Mouse (Mus musculus) kidney, postnatal 0 days (tissue): ENCODE measurements at regions not wholly inside any gene's neighbourhood (a gene's known extent, or its start where the extent isn't known, plus 50 kb on each side); places are given as distances from the start of the nearest gene placed in this dataset.

Experiments
- ATAC-seq: fragments of 200-750 bp; cut with Nextera tagmentation; replicated peaks from 2 replicates; pipeline ENCODE4 v1.8.0; 2017; ENCODE audit warnings: low read depth, moderate number of reproducible peaks, moderate TSS enrichment, moderate library complexity; ENCODE audit not compliant: low FRiP score
- DNase-seq: peaks from one replicate; pipeline ENCODE4 v3.0.0-alpha.2; 2016; ENCODE audit warnings: low spot score
- H3K27ac ChIP-seq: fragments of 300-500 bp; sonication (generic); 2 replicates; pipeline ENCODE4 v1.5.1; 2014; ENCODE audit warnings: mild to moderate bottlenecking
- H3K27me3 ChIP-seq: fragments of 300-500 bp; sonication (generic); 2 replicates; pipeline ENCODE4 v1.6.1; 2014; ENCODE audit warnings: low read length, mixed read lengths; ENCODE audit not compliant: insufficient read depth
- H3K36me3 ChIP-seq: fragments of 300-500 bp; sonication (generic); 2 replicates; pipeline ENCODE4 v1.6.1; 2014; ENCODE audit warnings: low read length, mixed read lengths; ENCODE audit not compliant: insufficient read depth
- H3K4me1 ChIP-seq: fragments of 300-500 bp; sonication (generic); replicated peaks from 2 replicates; pipeline ENCODE4 v1.6.1; 2014; ENCODE audit warnings: antibody characterized with exemption, low read length, mixed read lengths; ENCODE audit not compliant: insufficient read depth
- H3K4me2 ChIP-seq: fragments of 300-500 bp; sonication (generic); 2 replicates; pipeline ENCODE4 v1.6.1; 2014; ENCODE audit warnings: mild to moderate bottlenecking, low read length, moderate library complexity, mixed read lengths
- H3K4me3 ChIP-seq: fragments of 300-500 bp; sonication (generic); replicated peaks from 2 replicates; pipeline ENCODE4 v1.5.1; 2014; ENCODE audit warnings: low read depth, low read length
- H3K9ac ChIP-seq: fragments of 300-500 bp; sonication (generic); 2 replicates; pipeline ENCODE4 v1.6.1; 2014; ENCODE audit warnings: low read depth, low read length
- H3K9me3 ChIP-seq: fragments of 300-500 bp; sonication (generic); replicated peaks from 2 replicates; pipeline ENCODE4 v1.6.1; 2016; ENCODE audit warnings: low read length, inconsistent platforms, mixed read lengths
- CTCF ChIP-seq: IDR thresholded peaks from 2 replicates; pipeline ENCODE4 v1.5.1; 2016; ENCODE audit warnings: antibody characterized with exemption, low read depth, mild to moderate bottlenecking, moderate library complexity
- WGBS: fragments of 180-500 bp; shearing (Covaris S2); extraction: QIAGEN DNeasy Blood & Tissue Kit; methylation state at CpG from one replicate; pipeline ENCODE4 v1.1.7; 2014; 5-methylcytosine and 5-hydroxymethylcytosine counted together

- H3K9me3 ChIP-seq: no peaks in the 10 kb centered on the region
- ATAC-seq (no peak), DNase-seq (no peak)
- no peaks in the 10 kb centered on the region for H3K36me3 ChIP-seq
- WGBS: 24% methylated on average over 2 of the region's 2 CpGs
- no peaks in the 10 kb centered on the region for H3K27me3 ChIP-seq
- no peak overlapping the region for H3K4me2 ChIP-seq
- no peak overlapping the region for H3K4me3 ChIP-seq
- peaks cover 19% of the 10 kb centered on the region for H3K4me1 ChIP-seq
- TF ChIP-seq CTCF: no peak
- H3K27ac ChIP-seq: no peak overlapping the region
- no peak overlapping the region for H3K9ac ChIP-seq
These were observed 93.8 kb upstream of the Itga6 start for GRCm38 (mm10) chr2:71651662-71652061.

GRCm38 (mm10) chr2:71652261-71652801 lies 93.1 kb upstream of the Itga6 start:
- no peaks in the 10 kb centered on the region for H3K9me3 ChIP-seq
- no peaks in the 10 kb centered on the region for H3K36me3 ChIP-seq
- no peak overlapping the region for H3K4me2 ChIP-seq
- 22% methylated on average over 9 of the region's 9 CpGs for WGBS
- peak; percentile 64 for TF ChIP-seq CTCF
- ATAC-seq (no peak), DNase-seq (no peak)
- no peak overlapping the region for H3K4me3 ChIP-seq
- no peak overlapping the region for H3K9ac ChIP-seq
- H3K27me3 ChIP-seq: no peaks in the 10 kb centered on the region
- H3K27ac ChIP-seq: no peak overlapping the region
- H3K4me1 ChIP-seq: peaks cover 19% of the 10 kb centered on the region

DNA sequence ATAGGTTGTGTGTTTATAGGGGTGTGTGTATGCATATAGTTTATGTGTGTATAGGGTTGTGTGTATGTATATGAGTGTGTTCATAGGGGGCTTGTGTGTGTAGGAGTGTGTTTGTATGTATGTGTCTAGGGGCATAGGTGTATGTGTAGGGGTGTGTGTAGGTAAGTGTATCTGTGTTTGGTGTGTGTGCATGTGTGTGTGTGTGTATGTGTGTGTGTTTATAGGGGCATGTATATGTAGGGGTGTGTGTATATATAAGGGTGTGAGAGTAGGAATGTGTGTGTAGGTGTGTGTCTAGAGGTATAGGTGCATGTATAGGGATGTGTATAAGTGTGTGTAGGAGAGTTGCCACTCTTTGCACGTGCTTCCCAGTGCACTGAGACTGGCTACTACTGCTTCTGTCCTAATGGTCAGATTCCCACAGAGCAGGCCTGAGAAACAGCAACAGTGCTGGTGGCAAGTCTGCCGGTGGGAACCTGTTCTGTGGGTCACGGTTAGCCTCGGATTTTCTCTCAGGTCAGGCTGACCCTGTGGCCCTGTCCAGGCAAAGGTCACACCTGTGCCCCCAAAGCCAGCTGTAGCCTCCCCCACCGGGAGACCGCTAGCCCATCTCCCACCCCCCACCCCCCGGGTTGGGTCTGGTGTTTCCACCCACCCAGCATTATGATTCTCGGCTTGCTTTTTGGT lies 90.5 kb upstream of the Itga6 start:
- no peaks in the 10 kb centered on the region for H3K27me3 ChIP-seq
- H3K9me3 ChIP-seq: no peaks in the 10 kb centered on the region
- DNase-seq (no peak), ATAC-seq (0 out of 2 replicates have a peak, but pooled peaks have one; percentile 35)
- H3K4me1 ChIP-seq: peaks cover 19% of the 10 kb centered on the region
- WGBS: 42% methylated on average over 8 of the region's 8 CpGs
- TF ChIP-seq CTCF: no peak
- H3K4me2 ChIP-seq: no peak overlapping the region
- no peak overlapping the region for H3K27ac ChIP-seq
- no peaks in the 10 kb centered on the region for H3K36me3 ChIP-seq
- H3K4me3 ChIP-seq: no peak overlapping the region
- no peak overlapping the region for H3K9ac ChIP-seq

DNA sequence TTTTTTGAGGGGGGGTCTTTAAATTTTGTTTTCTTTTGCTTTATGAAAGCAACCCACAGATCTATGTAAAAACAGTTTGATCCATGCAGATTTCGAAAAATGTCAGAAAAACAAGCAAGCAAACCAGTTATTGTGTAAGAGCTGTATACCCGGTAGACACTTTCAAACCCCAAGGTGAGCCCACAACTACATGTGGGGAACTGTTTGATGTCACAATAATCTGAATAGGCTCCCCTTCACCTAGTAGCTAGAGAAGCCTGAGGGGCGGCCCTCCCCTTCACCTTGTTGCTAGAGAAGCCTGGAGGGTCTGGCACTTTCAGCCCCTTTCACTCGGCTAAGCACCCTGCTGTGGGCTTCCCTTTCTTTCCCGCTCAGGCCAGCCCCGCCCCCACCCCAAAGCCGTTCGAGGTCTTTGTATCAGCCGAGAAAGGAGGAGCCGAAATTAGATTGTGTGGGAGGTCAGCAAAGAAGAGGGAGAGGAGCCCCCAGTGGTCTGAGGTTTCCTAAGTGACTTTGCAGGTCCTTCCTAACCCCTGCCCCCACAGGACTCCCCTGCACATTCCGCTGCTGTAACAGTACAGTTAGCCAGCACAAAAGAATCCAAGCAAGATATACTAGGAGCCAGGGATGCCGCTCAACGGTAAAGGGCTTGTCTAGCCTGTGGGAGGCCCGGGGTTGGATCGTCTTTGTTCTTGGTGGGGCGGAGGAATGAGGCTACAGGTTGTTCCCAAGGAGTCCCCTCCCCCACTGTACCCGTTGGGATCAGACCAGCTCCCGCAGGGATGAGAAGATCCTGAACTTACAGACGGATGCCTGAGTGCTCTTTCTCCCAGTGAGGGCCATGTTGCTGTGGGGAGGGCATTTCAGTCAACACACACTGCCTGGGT lies 89.7 kb upstream of the Itga6 start:
- TF ChIP-seq CTCF: no peak
- no peaks in the 10 kb centered on the region for H3K9me3 ChIP-seq
- 0 out of 2 replicates have a peak overlapping the region, but pooled peaks have one; percentile 0 for H3K4me3 ChIP-seq
- H3K4me1 ChIP-seq: peaks cover 19% of the 10 kb centered on the region
- DNase-seq (peak; percentile 89), ATAC-seq (peak; percentile 82)
- 0 out of 2 replicates have a peak overlapping the region, but pooled peaks have one; percentile 24 for H3K9ac ChIP-seq
- 6% methylated on average over 18 of the region's 19 CpGs for WGBS
- H3K27me3 ChIP-seq: no peaks in the 10 kb centered on the region
- no peaks in the 10 kb centered on the region for H3K36me3 ChIP-seq
- H3K27ac ChIP-seq: peak overlapping the region; percentile 50; the same call in 1 of the 2 replicates
- H3K4me2 ChIP-seq: peak overlapping the region; percentile 59

- DNase-seq (no peak), ATAC-seq (no peak)
- Histone ChIP-seq H3K4me2 (no peak overlapping the region), H3K4me1 (peaks cover 19% of the 10 kb centered on the region), H3K27ac (no peak overlapping the region), H3K4me3 (no peak overlapping the region), H3K9ac (no peak overlapping the region), H3K36me3 (no peaks in the 10 kb centered on the region), H3K27me3 (no peaks in the 10 kb centered on the region), H3K9me3 (no peaks in the 10 kb centered on the region)
- 59% methylated on average over 8 of the region's 8 CpGs for WGBS
- no peak for TF ChIP-seq CTCF
These were observed 88.7 kb upstream of the Itga6 start for GRCm38 (mm10) chr2:71656611-71657244.

DNA sequence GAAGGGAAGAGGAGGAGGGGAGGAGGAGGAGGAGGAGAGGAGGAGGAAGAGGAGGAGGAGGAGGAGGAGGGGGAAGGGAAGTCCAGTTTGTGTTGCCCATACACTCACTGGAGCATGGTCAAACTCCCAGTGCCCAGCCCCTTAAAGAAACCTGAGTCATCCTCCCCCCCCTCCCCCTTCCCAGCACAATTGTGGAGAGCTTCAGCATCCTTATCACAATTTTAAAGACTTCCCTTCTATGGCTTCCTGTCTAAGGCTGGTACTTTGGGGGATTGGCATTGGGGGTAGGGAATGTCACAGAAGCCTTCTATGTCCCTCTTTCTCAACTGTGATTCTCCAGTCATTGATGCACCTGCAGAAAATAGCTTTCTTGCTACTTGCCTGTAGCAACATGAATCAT lies 84.0 kb upstream of the Itga6 start:
- Histone ChIP-seq H3K27me3 (no peaks in the 10 kb centered on the region), H3K4me1 (no peaks in the 10 kb centered on the region), H3K36me3 (no peaks in the 10 kb centered on the region), H3K4me3 (no peak overlapping the region), H3K27ac (no peak overlapping the region), H3K4me2 (no peak overlapping the region), H3K9ac (no peak overlapping the region), H3K9me3 (no peaks in the 10 kb centered on the region)
- ATAC-seq: no peak
- TF ChIP-seq CTCF: no peak
- DNase-seq: no peak
